Mouse (Mus musculus) layer of hippocampus, postnatal 25 days (tissue): ENCODE results near the gene Pdgfra. TPM values are rescaled to one million over a fixed set of nuclear protein-coding genes. Genes with fewer than 3 reads are reported as not detected.

Experiments used
- DNase-seq, 2 experiments: peaks; one replicate each; pipeline ENCODE4 v3.0.0; 2022; ENCODE audit warnings: mixed read lengths in 2 of 2, low spot score in 1 of 2; ENCODE audit errors: extremely low spot score in 1 of 2
- total RNA-seq, 2 experiments: library from RNA; stranded (reverse); gene quantifications; 2 replicates each; pipeline ENCODE4 v1.2.3; 2021

The Pdgfra gene
- 10 to 100 TPM; 44.3 to 45.7 TPM for total RNA-seq

DNA sequence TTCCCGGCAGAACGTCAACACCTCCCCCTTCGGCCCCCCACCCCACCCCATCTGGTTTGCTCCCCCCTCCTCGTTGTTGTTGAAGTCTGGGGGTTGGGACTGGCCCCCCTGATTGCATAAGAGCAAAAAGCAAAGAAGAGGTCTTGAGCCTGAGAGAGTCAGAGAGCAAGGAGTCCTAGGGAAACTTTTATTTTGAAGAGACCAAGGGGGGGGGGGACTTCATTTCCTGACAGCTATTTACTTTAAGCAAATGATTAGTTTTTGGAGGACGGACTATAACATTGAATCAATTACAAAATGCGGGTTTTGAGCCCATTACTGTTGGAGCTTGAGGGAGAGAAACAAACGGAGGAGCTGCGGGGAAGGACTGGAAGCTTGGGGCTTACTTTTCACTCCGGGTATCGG is at the start of gene Pdgfra:
Gene Pdgfra (plus strand): TSS at position 272 of the 405 bp plus-strand sequence.
- DNase-seq, result no peak

GRCm38 (mm10) chr5:75106511-75106910 is 45.6 kb upstream of the Pdgfra start:
- no peak for DNase-seq

DNA sequence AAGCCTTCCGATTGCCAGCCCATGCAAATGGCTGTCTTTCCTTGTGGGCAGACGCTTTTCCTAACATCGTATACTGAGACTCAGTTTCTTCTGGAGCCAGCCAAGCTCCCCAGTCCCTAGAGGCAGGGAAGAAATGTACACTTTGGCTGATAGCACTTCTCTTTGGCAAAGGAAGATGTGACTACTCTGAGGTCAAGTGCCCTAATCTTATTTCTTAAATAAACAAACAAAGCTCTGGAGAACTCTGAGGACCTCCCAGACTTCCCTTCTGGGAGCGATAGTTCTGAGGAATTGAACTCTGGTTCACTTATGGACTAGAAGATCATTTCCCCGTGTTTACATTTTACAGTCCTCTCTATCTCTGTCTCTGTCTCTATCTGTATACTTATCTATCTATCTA is 42.7 kb upstream of the Pdgfra start:
- no peak for DNase-seq

DNA sequence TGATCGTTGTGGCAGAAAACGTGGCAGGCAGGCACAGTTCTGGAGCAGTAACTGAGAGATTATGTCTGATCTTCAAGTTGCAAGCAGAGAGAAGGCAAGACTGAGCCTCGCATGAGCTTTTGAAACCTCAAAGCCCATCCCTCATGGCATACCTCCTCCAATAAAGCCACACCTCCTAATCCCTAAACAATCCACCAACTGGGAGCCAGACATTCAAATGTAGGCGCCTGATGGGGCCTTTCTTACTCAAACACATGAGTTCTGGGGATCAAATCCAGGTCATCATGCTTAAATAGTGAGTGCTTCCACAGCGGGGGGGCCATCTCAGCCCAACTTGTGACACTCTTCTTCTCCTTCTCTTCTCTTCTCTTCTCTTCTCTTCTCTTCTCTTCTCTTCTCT is 40.3 kb upstream of the Pdgfra start:
- DNase-seq, result no peak

GRCm38 (mm10) chr5:75118840-75119239 is 33.3 kb upstream of the Pdgfra start:
- DNase-seq, result peak in 1 of 2 experiments; percentile 10

DNA sequence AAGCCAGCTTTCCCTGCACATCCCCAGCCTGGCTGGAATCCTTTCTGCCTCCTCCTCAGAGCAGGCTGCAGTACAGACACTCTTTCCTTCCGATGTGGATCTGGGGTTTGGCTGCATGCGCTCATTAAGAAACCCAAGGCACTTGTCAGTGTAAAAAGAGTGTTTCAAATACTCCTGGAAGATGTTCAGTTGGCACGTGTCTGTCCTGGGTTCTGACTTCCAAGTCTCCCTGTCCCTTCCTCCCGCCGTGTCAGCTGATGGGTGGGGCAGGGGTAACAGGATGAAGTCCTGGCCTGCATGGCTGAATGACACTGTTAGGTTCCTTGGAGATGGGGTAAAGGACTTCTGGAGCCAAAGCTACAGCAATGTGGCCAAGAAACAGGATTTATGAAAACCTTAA is 30.4 kb upstream of the Pdgfra start:
- DNase-seq, result no peak

DNA sequence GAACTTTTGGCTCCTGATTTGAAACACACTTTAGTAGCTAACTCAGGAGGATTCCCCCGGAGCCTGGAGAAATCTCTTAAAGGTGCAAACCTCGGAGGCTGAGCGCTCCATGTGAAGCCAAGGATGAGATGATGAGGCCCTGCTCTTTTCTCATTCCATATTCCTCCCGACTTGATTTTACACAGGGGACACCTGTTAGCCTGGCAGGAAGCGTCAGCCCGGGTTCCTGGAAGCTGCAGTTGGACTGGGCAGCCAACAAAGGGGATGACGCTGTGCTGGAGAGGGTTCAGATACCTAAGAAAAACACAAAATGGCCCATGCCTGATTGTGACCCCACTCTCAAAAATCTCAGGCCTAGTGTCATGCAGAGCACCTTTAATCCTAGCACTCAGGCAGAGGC is 17.4 kb upstream of the Pdgfra start:
- DNase-seq, result no peak

DNA sequence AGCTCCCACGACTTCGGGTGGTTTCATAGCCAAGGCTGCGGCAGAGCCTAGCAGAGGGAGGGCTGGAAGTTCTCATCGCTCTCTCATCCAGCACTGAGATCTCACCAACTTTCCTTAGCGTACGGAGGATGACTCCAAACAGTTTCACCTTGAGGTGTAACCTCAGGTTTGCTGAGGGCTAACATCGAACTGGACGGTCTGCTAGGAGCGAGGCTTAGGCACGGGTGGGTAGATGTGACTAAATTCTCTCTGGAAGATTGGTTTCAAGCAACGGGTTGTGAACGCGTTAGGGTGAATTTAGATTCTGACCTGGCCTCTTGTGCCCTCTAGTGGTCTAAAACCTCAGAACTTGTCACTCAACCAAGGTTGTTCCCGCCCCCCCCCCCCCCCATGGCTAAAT is 9.0 kb upstream of the Pdgfra start:
- DNase-seq, result peak; percentile 34 to 63

DNA sequence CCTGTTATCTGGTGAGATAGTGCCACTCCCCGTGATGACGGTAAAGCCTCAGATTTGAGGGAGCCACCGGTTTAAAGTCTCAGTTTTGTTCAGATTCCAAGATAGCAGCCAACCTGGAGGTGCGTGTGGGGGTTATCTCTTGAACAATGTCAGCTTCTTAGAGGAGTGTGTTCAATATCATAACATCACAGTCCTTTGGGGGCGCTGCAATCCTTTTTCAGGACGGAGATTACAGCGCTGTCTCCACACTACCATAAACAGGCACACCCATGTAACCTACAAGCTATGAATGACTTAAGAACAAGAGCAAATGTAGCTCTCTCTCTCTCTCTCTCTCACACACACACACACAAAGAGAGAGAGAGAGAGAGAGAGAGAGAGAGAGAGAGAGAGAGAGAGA is 8.3 kb upstream of the Pdgfra start:
- DNase-seq, result no peak

DNA sequence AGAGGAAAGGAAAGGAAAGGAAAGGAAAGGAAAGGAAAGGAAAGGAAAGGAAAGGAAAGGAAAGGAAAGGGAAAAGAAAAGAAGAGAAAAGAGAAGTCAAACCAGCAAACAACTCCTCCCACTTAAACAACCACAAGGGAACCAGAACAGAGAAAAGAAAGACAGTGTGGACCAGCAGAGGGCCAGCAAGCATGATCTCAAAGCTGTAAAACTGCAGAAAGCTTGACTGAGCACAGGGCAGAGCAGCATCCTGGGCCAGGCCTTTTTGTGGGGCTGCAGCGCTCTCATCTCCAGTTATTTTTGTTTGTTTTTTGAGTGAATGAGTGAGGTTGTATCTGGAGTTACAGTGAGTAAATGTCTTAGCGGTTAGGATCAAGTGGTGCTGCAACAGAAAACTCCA is 6.8 kb upstream of the Pdgfra start:
- no peak for DNase-seq

- no peak for DNase-seq
Observed at GRCm38 (mm10) chr5:75146469-75146868, 5.6 kb upstream of the Pdgfra start.

- no peak for DNase-seq
Observed at GRCm38 (mm10) chr5:75148343-75149127, 3.6 kb upstream of the Pdgfra start.

DNA sequence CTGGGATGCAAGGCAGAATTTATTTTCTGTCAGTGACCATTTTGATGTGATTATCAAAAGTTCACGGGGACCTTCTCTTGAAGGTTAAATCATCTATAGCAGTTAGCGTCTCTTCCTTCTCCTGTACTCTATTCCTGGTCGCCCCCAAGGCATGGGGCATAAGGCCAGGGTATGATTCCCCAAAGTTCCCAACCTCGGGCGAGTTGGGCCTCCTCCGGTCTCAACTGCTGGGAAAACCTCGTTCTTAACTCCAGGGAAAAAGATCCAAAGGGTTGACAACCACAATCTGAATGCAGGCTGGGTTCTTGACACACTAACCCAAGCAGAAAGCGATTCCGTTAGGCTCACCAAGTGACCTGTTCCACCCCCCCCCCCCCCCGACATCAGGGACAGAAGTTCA is 2.7 kb upstream of the Pdgfra start:
- no peak for DNase-seq

- no peak for DNase-seq
Observed at GRCm38 (mm10) chr5:75149880-75150279, 2.2 kb upstream of the Pdgfra start.

DNA sequence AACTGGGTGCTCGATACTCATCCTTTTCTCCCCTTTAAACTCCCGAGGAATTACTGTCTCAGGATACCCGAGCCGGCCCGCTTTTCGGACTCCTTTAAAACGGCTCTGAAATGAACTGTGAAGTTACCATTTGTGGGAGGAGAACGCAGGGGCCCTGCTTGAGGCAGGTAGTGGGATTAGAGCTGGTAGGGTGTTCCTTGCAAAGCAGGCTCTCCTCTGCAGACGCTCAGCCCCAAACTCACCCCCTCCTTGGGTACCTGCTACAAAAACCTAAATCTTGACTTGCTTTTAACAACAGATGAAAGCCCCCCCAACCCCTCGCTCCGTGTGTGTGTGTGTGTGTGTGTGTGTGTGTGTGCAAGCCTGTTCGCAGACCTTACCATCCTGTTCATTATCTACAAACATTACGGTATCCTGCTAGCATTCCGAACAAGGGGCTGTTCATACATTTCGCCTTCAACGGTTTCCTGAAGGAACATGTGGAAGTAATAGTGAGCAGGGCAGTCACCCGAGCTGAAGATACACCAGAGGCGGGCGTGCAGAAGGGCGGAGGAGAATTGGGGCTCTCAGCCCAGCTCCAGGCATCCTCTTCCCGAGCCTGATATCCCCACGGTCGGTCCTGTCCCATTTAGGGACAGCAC is 1.6 kb upstream of the Pdgfra start:
- DNase-seq, result peak in 1 of 2 experiments; percentile 16

GRCm38 (mm10) chr5:75151146-75151900 is 769 bp upstream of the Pdgfra start:
- peak; percentile 21 to 54 for DNase-seq

DNA sequence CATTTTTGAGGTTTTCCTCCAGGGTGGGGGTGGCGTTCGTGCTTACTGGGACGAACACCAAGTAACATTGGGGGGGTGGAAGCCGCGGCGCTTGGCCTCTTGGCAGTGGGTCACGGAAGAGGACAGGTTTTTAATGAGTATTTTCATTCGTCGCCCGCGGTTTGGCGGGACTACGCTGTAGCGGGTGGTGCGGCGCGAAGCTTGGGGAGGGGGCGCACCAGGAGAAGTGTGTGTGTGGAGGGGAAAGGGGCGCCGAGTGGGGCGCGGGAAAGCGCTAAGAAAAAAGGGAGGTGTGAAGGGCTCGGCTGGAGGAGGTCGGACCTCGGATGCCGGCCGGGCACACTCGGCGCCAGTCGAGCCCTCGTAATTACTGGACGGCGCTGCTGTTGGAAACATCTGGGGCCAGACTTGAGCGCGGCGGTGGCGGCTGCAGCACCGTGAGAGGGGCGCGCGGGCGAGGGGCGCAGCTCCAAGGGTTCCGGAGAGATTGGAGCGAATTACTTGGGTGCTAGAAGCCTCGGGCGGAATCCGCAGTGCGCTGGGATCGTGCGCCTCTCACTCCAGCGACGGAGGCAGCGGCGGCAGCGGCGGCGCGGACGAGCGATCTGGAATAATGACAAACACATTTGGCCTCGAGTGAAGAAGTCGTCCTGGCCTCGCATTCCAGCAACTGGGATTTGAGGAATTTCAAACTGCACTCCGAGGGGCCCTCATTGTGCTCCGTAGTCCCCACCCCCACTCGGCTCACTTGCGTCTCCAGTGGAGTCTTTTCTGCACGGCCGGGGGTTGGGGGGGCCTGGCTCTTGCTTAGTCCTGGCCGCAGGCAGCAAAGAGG is 916 bp downstream of the Pdgfra start:
- no peak for DNase-seq

DNA sequence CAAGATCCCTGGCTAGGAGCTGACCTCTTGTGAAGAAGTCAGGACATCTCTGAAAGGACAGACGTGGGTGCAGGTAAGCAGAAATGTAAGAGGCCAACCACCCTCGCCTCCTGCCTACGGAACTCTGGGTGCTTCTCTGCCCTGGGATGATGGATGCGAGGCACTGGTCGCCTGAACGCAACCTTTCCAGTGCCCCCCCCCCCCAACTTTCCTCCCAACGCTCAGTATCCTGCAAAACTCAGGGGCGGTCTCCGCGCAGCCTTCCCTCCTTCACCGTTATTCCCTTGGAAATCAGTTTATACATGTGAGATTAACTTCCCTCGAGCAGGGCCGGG is 1.5 kb downstream of the Pdgfra start:
- DNase-seq, result no peak

DNA sequence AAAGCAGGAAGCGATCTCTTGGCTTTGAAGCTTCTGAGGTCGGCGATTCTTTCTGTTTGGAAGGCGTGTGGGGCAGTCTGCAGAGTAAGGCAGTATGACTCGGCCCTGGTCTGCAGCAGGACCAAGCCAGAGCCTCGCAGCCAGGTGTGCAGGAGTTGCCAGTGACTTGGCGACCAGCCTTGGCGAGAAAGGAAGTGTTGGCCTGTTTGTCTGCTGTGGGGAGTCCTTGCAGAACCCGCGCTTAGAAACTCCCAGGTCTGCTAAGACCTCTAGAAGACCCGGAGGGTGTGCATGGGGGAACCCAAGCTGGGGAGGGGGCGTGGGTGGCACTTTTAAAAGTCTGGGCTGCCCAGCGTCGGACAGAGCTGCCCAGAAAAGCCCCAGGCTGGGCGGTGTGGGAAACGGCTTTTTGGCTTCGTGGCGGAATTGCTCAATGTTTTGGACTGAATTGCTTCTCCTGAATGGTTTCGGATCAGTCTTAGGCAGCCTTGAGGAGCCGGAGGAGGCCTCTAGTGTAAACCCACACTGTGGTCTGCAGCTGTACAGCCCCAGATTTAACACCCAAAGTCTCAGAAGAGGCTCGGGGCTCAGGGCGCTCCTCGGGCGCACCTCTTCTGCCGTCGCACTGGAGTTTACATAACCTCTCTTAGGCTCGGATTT is 2.0 kb downstream of the Pdgfra start:
- no peak for DNase-seq

DNA sequence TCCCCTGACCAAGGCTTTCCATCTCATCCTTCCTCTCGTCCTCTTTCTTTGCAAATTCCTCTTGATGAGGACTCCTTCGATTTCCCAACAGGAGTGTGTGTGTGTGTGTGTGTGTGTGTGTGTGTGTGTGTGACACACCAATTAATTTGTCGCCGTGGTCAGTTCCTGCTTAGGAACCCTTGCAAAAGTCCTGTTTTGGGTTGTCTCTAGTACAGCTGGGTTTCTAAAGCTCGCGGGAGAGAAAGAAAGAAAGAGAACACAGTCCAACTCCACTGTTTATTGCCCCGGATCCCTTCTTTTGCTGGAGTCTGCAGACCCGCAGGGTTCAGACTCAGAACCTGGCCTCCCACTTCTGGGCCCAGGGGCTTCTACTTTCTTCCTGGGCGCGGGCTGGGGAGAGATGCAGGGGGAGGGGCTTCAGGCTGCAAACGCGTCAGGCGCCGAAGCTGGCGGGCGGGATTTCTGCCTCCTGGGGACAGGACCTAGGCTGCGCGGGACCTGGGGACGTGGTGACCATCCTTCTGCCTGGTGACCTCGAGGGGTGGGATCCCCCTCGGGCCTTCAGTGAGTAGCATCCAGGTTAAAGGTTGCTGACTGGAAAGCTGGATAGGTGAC is 2.6 kb downstream of the Pdgfra start:
- no peak for DNase-seq
